Mouse (Mus musculus) brain, adult 10 weeks (tissue): Measurements from ENCODE around the gene Rasgrp3. TPM values are rescaled to one million over a fixed set of nuclear protein-coding genes. Genes with fewer than 3 reads are reported as not detected.

Experiments used
- polyA plus RNA-seq: library from polyadenylated mRNA; stranded (reverse); fragments of 350-450 nt; fragmentation: Illumina TruSeq; extraction: RNeasy Lipid Tissue Mini Kit (QIAGEN cat#74804); gene quantifications from one replicate; pipeline ENCODE4 v1.2.3, GENCODE M21; 2015; ENCODE audit warnings: low read depth, low replicate concordance

Gene Rasgrp3
- polyA plus RNA-seq, result 11.9 TPM

DNA sequence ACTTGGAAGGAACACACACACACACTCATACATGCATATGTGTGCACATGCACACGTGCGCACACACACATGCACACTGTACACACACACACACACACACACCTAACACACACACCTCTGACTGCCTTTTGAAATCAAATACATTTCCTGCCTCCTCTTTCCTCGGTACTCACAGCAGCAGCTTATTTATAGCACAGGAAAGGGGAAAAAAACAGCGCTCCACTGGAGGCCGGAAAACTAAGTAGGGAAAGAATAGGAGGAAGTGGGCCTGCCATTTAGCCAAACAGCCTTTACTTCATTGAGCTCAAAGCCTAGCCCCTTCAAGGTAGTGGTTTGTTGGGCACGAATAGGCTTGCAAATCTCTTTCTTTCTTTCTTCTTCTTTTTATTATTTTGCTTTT lies at the start of gene Rasgrp3:
Rasgrp3 (plus strand) TSS at position 298 of the 400 bp plus-strand sequence.

GRCm38 (mm10) chr17:75551512-75552400 lies 116.1 kb downstream of the Rasgrp3 start, which contains the start of gene Fam98a:
TSS of gene Fam98a (minus strand) at chr17:75551946.

Other genes starting within 250 kb of the Rasgrp3 start
- 41.1 TPM for gene Fam98a, start 116.0 kb downstream of the Rasgrp3 start, polyA plus RNA-seq